Mouse (Mus musculus): ENCODE measurements around the gene Necab3.

Necab3 gene

GRCm38 (mm10) chr2:154571976-154572375 is 13.3 kb upstream of the Necab3 start:
- DNase-seq (ENCODE audit: low spot score): no peak

- DNase-seq (ENCODE audit: low spot score): no peak
These were observed 12.6 kb upstream of the Necab3 start for GRCm38 (mm10) chr2:154571266-154571665.

GRCm38 (mm10) chr2:154570666-154571065 is 12.0 kb upstream of the Necab3 start:
- DNase-seq (ENCODE audit: low spot score): no peak

- DNase-seq (ENCODE audit: low spot score): peak; percentile 92
These were observed 11.2 kb upstream of the Necab3 start, which contains the start of gene E2f1 for GRCm38 (mm10) chr2:154569836-154570286. E2f1 (minus strand) TSS chr2:154569892.

- no peak for DNase-seq (ENCODE audit: low spot score)
These were observed 10.5 kb upstream of the Necab3 start for GRCm38 (mm10) chr2:154569071-154569748.

- DNase-seq (ENCODE audit: low spot score): no peak
These were observed 9.8 kb upstream of the Necab3 start for GRCm38 (mm10) chr2:154568329-154569070.

- DNase-seq (ENCODE audit: low spot score): no peak
These were observed 9.1 kb upstream of the Necab3 start for GRCm38 (mm10) chr2:154567766-154568165.

- DNase-seq (ENCODE audit: low spot score): no peak
These were observed 8.0 kb upstream of the Necab3 start for GRCm38 (mm10) chr2:154566641-154567040.

- DNase-seq (ENCODE audit: low spot score): no peak
These were observed 6.9 kb upstream of the Necab3 start for GRCm38 (mm10) chr2:154565562-154565961.

GRCm38 (mm10) chr2:154563612-154564170 is 5.0 kb upstream of the Necab3 start:
- DNase-seq (ENCODE audit: low spot score): no peak

GRCm38 (mm10) chr2:154557184-154557832 is 1.4 kb downstream of the Necab3 start:
- no peak for DNase-seq (ENCODE audit: low spot score)

GRCm38 (mm10) chr2:154555235-154555634 is 3.5 kb downstream of the Necab3 start:
- DNase-seq (ENCODE audit: low spot score): no peak

- peak; percentile 76 for DNase-seq (ENCODE audit: low spot score)
These were observed 6.2 kb downstream of the Necab3 start for GRCm38 (mm10) chr2:154552424-154552907.

- DNase-seq (ENCODE audit: low spot score): no peak
These were observed 6.8 kb downstream of the Necab3 start for GRCm38 (mm10) chr2:154551927-154552326.

GRCm38 (mm10) chr2:154551476-154551875 is 7.2 kb downstream of the Necab3 start, which contains the start of gene Actl10:
Actl10 (plus strand) TSS chr2:154551776.
- no peak for DNase-seq (ENCODE audit: low spot score)

- DNase-seq (ENCODE audit: low spot score): no peak
These were observed 7.8 kb downstream of the Necab3 start for GRCm38 (mm10) chr2:154550937-154551336.

- no peak for DNase-seq (ENCODE audit: low spot score)
These were observed 8.9 kb downstream of the Necab3 start for GRCm38 (mm10) chr2:154549886-154550189.

- DNase-seq (ENCODE audit: low spot score): no peak
These were observed 9.4 kb downstream of the Necab3 start for GRCm38 (mm10) chr2:154549127-154549885.

GRCm38 (mm10) chr2:154548688-154549087 is 10.0 kb downstream of the Necab3 start:
- no peak for DNase-seq (ENCODE audit: low spot score)

GRCm38 (mm10) chr2:154546711-154547110 is 12.0 kb downstream of the Necab3 start, which contains the start of gene 1700003F12Rik:
1700003F12Rik (plus strand) TSS chr2:154547085.
- DNase-seq (ENCODE audit: low spot score): no peak

GRCm38 (mm10) chr2:154543567-154544347 is 14.9 kb downstream of the Necab3 start:
- DNase-seq (ENCODE audit: low spot score): peak; percentile 73
